Comparison of ENCODE assay signal across 12 mouse cellular contexts in the genomic region with DNA sequence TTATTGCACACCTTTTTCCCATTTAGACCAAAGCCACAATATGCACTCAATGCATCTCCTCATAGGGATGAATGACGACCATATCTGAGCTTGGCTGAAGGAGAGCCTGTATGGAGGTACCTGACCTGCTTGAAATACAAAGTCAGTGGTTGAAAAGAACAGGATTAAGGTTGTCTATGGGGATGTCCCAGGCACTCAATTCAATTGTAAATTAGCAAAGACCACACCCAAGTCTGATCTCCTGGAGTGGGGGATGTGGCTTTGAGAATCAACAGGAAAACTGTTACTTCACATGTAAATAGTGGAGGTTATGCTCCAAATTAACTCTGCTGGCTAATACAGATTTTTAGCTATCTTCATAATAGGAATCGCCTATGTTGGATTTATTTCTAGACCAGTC.
"Had no signal": no experiment of that assay in that cellular context is flagged by ENCODE, and none has a peak within 500 bp of the region (broad histone marks: within the 10 kb centered on the region; RNA-seq: fewer than 3 reads in every experiment).

No protein-coding gene starts in this region.

- DNase-seq: liver, postnatal 0 days; lung, adult 2 months; lung, postnatal 14 days; lung, postnatal 36 days; right cerebral cortex, postnatal 14 days; spleen, adult 18-20 months; thymus, adult 2 months; thymus, postnatal 25 days; thymus, postnatal 4 days had no signal

- ATAC-seq: liver, postnatal 0 days; lung, postnatal 0 days; midbrain, embryonic 13.5 days; midbrain, embryonic 15.5 days had no signal
